Mouse (Mus musculus) thymus, postnatal 36 days (tissue): ENCODE data around the gene Stxbp3.
A peak's percentile ranks its signal among the peaks of the same experiment; 100 is the strongest.
"Not testable (repeated sequence)": the region's sequence is repeated elsewhere in the genome, so short reads cannot be mapped to it uniquely, and the experiment has no call there.

Experiments
- DNase-seq, 2 experiments: peaks; one replicate each; pipeline ENCODE4 v3.0.0; 2022; ENCODE audit warnings: mixed read lengths in 2 of 2

The Stxbp3 gene

GRCm38 (mm10) chr3:108856386-108857123 lies 16.2 kb upstream of the Stxbp3 start:
- peak; percentile 60 to 66 for DNase-seq

DNA sequence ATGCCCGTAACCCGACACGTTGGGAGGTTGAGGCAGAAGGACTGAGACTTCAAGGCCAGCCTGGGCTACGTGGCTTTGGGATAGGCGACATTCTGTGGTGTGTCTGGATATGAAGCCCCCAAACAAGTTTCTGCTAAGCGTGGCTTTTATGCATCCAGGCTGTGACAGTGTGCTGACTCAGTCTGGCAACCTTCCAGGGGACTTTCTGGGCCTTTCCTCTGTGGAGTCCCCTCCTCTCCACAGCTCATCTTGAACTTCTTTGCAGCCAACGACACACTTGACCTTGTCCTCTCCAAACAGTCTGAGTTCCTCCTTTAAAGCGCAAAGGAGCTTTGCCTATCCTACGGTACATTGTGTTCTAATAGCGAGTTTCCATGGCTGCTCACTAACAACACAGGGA lies 15.5 kb upstream of the Stxbp3 start:
- DNase-seq: no peak

- no peak for DNase-seq
These were observed 15.0 kb upstream of the Stxbp3 start for GRCm38 (mm10) chr3:108855371-108855770.

DNA sequence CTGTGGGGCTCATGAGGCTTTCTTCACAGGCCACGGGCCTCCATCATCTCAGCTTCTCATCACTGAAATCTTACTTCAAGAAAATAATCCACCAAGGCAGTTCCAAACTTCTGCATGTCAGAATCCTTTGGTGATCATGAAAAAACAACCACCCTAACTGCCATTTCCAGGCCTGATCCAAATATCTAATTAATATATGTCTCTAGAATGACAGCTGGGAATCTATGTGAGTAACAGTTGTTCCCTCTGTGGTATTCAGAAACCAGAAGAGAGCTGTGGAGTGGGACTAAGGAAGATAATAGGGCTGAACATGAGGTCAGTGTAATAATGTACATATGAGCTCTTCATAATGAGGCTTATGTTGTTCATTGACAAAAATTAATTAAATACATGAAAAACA lies 12.9 kb upstream of the Stxbp3 start:
- no peak for DNase-seq

DNA sequence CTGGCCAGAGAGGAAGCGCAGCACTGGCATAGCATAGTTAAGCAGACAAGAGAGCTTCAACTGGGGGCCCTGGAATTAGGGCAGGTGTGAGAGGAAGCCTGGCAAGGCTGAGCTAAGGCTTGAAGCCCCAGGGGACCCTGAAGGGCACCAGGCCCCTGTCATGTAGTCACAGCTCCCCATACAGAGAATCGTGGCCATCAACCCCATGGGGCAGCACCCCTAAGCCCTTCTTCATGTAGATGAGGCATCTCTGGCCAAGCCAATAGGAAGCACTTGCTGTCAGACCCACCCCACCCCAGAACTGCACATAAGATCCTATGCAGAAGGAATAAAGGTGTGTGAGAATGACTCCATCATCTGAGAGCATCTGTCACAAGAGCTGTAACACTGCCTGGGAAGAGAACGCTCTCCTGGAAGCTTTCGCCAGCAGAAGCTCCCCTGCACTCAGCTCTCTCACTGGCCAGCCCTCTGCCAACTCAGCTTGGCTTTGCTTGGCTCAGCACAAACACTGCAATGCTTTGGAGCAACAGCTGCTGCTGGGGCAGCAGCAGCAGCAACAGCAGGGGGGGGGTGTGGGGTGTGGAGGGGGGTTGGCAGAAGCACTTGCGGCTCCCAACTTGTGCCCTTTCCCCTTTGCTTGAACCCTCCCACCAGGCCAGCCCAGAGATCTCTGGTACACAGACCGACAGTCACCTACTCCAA lies 11.8 kb upstream of the Stxbp3 start:
- no peak for DNase-seq

GRCm38 (mm10) chr3:108851554-108851953 lies 11.2 kb upstream of the Stxbp3 start:
- no peak for DNase-seq

- no peak for DNase-seq
These were observed 10.7 kb upstream of the Stxbp3 start for GRCm38 (mm10) chr3:108851075-108851474.

GRCm38 (mm10) chr3:108850506-108850905 lies 10.2 kb upstream of the Stxbp3 start:
- DNase-seq: no peak

DNA sequence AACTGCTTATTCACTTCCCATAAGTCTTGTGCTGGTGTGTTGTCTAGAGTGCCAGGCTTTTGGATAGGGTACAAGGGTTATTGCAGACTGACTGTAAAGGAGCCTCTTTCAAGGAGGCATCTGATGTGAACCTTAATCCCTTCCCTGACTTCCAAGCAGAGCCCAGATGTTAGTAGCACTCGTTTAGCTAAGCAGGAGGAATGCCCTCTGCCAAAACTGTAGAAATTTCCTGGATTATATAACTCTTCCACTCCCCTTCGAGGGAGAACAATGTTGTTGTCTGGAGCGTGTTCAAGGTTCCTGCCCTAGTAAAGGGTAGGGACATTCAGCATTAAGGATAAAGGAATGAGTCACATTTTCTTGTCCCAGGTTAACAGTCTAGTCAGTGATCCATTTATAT lies 6.3 kb upstream of the Stxbp3 start:
- no peak for DNase-seq

DNA sequence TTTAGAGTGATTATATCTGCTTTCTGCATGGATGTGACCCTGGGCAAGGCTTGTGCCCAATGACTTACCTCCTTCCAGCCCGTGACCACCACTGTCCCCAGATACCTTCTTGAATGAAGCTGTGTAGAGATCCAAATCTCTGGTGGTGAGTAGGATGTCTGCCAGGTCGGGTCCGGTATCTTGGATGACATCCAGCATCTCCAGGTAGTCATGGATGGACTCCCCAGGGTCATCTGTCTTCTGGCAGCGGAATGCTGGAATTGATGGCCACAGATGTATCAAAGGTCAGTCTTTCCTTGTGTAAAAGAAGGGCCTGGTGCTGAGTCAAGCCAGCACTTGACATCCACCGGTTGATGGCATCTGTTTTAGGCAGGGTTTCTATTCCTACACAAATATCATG lies 4.2 kb upstream of the Stxbp3 start:
- DNase-seq: no peak

GRCm38 (mm10) chr3:108844026-108844425 lies 3.7 kb upstream of the Stxbp3 start:
- DNase-seq: no peak

DNA sequence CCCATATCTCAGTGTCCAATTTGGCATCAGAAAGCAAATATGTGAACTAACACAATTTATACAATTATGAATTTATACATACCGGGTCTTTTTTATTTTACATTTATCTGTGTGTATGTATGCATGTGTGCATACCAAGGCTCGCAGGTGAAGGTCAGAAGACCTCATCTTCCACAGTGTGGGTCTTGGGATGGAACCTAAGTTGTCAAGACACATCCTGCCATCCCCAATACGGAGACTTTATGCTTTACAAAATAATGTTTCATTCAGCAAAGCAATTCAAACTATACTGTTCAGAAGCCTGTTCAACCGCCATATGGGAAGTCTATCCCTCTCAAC lies 359 bp upstream of the Stxbp3 start:
- DNase-seq: no peak

DNA sequence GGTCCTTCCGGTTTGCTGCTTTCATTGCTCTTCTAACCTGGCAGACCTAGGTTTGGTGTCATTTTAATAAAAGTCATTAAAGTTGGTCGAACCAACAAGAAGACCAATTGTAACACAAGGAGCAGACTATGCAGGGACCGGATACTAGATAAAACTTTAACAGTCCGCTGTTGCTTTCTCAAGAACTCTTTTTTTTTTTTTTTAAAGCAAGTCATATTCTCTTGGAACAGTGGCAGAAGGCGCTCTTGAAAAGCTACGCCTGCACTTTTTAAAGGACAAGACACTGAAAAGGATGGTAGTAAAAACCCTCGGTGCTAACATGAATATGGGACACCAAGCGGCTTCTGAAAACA lies 703 bp downstream of the Stxbp3 start:
- no peak for DNase-seq

DNA sequence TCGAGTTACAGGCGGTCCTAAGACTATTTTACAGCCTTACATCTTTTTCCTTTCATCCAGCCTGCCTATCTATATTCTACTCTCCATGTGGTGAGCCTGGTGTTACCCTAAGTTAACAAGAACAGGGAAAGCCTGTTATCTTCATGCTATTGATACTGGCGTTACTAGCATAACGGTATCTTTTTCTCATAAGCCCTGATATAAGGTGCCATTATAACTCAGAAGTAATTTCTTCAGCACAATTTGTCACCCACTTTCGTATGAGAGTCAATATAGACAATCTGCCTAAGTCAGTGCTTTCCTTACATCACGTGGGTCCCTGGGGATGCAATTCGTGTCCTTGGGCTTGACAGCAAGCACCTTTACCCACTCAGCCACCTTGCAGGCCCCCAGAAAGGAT lies 1.3 kb downstream of the Stxbp3 start:
- no peak for DNase-seq

GRCm38 (mm10) chr3:108836931-108837330 lies 3.4 kb downstream of the Stxbp3 start:
- DNase-seq: no peak

DNA sequence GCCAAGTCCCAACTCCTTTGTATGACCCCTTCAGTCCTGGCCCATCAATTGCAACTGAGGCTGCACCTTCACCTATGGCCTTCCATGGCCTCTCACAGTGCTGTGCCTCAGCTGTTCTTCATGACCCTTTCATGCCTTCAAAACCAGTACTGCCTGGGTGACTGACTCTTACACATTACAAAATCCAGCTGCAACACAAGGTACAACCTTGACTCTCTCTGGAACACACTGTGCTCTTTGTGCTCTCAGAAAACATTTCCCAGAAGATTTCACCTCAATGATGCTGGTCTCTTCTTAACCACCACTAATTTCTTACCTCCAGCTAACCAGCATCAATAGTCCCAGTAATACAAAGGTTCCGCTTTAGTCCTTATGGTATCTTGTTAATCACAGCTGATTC lies 6.6 kb downstream of the Stxbp3 start:
- DNase-seq: not testable (repeated sequence)

DNA sequence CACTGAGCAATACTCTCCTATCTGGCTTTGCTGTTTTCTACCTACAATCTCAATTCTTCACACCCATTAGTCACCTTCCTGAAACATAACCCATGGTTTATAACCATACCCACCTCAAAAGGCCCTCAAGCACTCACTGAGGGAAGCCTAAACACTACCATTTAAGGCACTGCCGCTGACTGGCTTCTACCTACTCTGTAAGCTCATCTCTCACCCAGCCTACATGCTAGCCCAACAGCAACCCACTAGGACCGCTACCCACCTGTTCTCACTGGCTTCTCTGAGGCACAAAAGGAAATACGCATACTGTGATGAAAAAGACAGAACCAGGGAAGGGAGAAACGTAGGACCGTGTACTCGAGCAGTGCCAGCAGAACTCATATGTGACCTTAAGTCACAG lies 8.6 kb downstream of the Stxbp3 start:
- no peak for DNase-seq

DNA sequence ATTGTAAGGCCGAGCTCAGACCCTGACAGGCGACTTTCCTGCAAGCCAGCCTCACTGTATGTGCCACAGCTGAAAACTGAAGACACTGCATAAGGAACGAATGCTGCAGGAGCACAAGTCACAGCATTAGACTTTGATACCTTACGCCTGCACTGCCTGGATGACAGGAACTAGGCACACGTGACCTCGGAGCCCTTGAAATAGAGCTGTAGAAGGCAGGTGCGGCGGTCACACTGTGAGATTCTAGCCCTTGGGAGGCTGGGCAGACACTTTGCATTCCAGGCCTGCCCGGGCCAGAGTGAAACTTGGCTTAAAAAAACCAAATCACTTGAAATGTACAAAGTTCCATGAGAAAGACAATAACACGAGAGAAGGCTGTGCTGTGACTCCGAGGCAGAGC lies 9.8 kb downstream of the Stxbp3 start:
- peak; percentile 15 to 40 for DNase-seq

- DNase-seq: no peak
These were observed 24.7 kb downstream of the Stxbp3 start for GRCm38 (mm10) chr3:108815631-108816030.

- no peak for DNase-seq
These were observed 29.5 kb downstream of the Stxbp3 start for GRCm38 (mm10) chr3:108810747-108811263.

DNA sequence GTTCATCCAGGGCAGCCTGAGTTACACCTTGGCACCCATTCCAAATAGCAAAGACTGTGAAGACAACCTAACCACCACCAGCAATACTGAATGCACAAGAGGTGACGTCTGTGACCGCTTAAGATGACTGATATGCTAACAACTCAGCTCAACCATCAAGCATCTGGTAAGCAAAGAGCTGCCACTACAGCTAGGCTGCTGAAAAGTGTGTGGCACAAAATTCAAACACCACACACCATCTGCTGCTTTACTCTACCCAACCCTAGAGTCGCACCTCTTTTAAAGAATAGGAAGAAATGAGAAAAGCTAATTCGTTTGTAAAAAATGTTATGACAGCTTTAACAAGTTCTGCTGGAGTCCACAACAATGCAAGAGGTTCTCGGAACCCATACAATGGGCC lies 34.7 kb downstream of the Stxbp3 start:
- no peak for DNase-seq

GRCm38 (mm10) chr3:108798375-108798774 lies 42.0 kb downstream of the Stxbp3 start:
- DNase-seq: no peak

DNA sequence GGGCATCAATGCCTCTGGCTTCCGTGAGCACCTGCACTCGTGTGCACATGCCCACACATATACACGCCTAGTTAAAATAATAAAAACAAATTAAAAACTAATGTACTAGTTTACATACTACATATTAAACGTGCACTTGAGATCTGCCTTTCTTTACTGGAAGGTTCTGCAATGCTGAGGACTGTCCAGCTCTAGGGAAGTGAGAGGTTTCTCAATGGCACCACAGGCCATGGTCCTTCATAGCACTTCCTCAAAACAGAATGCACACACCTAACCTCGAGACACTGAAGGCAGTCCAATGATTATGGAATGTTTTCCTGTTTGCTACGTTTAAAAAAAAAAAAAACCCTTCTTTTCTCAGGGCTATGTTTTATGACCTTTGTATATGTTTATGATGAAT lies 42.6 kb downstream of the Stxbp3 start:
- no peak for DNase-seq

- no peak for DNase-seq
These were observed 43.9 kb downstream of the Stxbp3 start for GRCm38 (mm10) chr3:108796386-108796785.
